Mouse (Mus musculus) midbrain, embryonic 10.5 days (tissue): Measurements from ENCODE around the gene Ift81. TPM values are rescaled to one million over a fixed set of nuclear protein-coding genes. Genes with fewer than 3 reads are reported as not detected.

Experiments used
- DNase-seq: peaks from one replicate; pipeline ENCODE4 v3.0.0-alpha.2; 2017; ENCODE audit warnings: low spot score
- H3K27ac ChIP-seq: fragments of 300-500 bp; sonication (generic); replicated peaks from 2 replicates; pipeline ENCODE4 v1.5.1; 2016; ENCODE audit warnings: mild to moderate bottlenecking
- H3K27me3 ChIP-seq: fragments of 300-500 bp; sonication (generic); 2 replicates; pipeline ENCODE4 v1.6.1; 2016; ENCODE audit warnings: low read depth, mild to moderate bottlenecking; ENCODE audit not compliant: poor library complexity, severe bottlenecking
- H3K36me3 ChIP-seq: fragments of 300-500 bp; sonication (generic); 2 replicates; pipeline ENCODE4 v1.6.1; 2016; ENCODE audit warnings: mild to moderate bottlenecking, moderate library complexity
- H3K4me1 ChIP-seq: fragments of 300-500 bp; sonication (generic); 2 replicates; pipeline ENCODE4 v1.6.1; 2016
- H3K4me3 ChIP-seq: fragments of 300-500 bp; sonication (generic); 2 replicates; pipeline ENCODE4 v1.5.1; 2016; ENCODE audit warnings: mild to moderate bottlenecking, moderate library complexity
- H3K9me3 ChIP-seq: fragments of 300-500 bp; sonication (generic); replicated peaks from 2 replicates; pipeline ENCODE4 v1.6.1; 2016; ENCODE audit warnings: mild to moderate bottlenecking
- WGBS: fragments of 180-500 bp; shearing (Covaris S2); methylation state at CpG from one replicate; pipeline ENCODE4 v1.1.7; 2016; 5-methylcytosine and 5-hydroxymethylcytosine counted together
- polyA plus RNA-seq: library from polyadenylated mRNA; unstranded; fragments of >200 nt; fragmentation: Nextera tagmentation; extraction: Ambion mirVana; gene quantifications from 2 replicates; pipeline ENCODE4 v1.2.1, GENCODE M21; 2016

Gene Ift81
- polyA plus RNA-seq, 1 experiment from 2014 or later = 51.4 TPM

DNA sequence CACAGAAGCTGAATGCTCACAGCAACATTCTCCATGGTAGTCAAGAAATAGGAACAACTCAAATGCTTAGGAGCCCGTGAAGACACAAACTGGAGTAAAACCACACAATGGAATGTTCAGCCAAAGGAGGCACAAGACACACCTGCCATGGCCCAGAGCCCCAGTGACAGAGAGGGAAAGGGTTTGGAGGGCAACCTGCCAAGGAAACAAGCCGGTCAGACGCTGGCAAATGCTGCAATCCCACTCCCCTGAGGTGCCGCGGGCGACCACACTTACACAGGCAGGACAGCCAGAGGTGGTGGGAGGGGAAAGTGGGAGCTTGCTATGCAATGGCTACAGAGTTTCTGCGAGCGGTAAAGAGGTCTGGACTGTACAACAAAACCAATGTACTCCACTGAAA lies 80.4 kb downstream of the Ift81 start:
- no peak overlapping the region for H3K27ac ChIP-seq
- H3K4me3 ChIP-seq = no peak overlapping the region
- peaks cover 8% of the 10 kb centered on the region for H3K4me1 ChIP-seq
- H3K27me3 ChIP-seq = no peaks in the 10 kb centered on the region
- 91% methylated on average over 8 of the region's 8 CpGs for WGBS
- no peak for DNase-seq
- no peaks in the 10 kb centered on the region for H3K9me3 ChIP-seq
- H3K36me3 ChIP-seq = peaks cover 18% of the 10 kb centered on the region

- 90% methylated on average over 9 of the region's 9 CpGs for WGBS
- Histone ChIP-seq H3K27ac (no peak overlapping the region; the same call in 1 of the 2 replicates), H3K4me1 (peaks cover 30% of the 10 kb centered on the region), H3K4me3 (no peak overlapping the region), H3K9me3 (no peaks in the 10 kb centered on the region), H3K36me3 (0 out of 2 replicates have a peak, but pooled peaks cover 7% of the 10 kb centered on the region), H3K27me3 (no peaks in the 10 kb centered on the region)
- no peak for DNase-seq
These were observed 84.3 kb downstream of the Ift81 start for GRCm38 (mm10) chr5:122529913-122530604.

DNA sequence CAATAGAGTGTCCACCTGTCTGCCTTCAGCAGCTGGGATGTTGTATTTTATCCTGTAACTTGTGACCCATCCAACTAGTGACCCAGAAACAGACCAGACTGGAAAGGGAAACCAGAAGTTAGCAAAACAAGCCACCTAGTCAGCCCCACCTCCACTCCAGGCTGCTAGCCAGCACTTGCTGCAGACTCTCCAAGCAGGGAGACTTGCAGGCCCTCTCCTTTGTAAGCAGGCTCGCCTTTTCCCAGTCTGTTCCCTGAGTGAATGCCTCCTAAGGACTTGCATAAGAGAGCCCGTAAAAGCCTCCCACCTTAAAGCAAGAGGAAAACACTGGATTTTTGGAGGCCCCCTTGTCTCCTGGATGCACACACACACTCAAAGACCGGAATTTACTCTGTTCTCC lies 85.0 kb downstream of the Ift81 start:
- Histone ChIP-seq H3K27me3 (no peaks in the 10 kb centered on the region), H3K36me3 (0 out of 2 replicates have a peak, but pooled peaks cover 7% of the 10 kb centered on the region), H3K4me1 (peaks cover 37% of the 10 kb centered on the region), H3K9me3 (no peaks in the 10 kb centered on the region), H3K4me3 (no peak overlapping the region), H3K27ac (no peak overlapping the region; the same call in 1 of the 2 replicates)
- WGBS = 74% methylated on average over 3 of the region's 3 CpGs
- no peak for DNase-seq

- Histone ChIP-seq H3K27ac (no peak overlapping the region; the same call in 1 of the 2 replicates), H3K4me3 (no peak overlapping the region), H3K9me3 (no peaks in the 10 kb centered on the region), H3K27me3 (no peaks in the 10 kb centered on the region), H3K36me3 (0 out of 2 replicates have a peak, but pooled peaks cover 7% of the 10 kb centered on the region), H3K4me1 (peaks cover 42% of the 10 kb centered on the region)
- DNase-seq = no peak
- 70% methylated on average over 3 of the region's 3 CpGs for WGBS
These were observed 85.7 kb downstream of the Ift81 start for GRCm38 (mm10) chr5:122528591-122528990.

- DNase-seq = no peak
These were observed 86.6 kb downstream of the Ift81 start for GRCm38 (mm10) chr5:122527761-122528160.

DNA sequence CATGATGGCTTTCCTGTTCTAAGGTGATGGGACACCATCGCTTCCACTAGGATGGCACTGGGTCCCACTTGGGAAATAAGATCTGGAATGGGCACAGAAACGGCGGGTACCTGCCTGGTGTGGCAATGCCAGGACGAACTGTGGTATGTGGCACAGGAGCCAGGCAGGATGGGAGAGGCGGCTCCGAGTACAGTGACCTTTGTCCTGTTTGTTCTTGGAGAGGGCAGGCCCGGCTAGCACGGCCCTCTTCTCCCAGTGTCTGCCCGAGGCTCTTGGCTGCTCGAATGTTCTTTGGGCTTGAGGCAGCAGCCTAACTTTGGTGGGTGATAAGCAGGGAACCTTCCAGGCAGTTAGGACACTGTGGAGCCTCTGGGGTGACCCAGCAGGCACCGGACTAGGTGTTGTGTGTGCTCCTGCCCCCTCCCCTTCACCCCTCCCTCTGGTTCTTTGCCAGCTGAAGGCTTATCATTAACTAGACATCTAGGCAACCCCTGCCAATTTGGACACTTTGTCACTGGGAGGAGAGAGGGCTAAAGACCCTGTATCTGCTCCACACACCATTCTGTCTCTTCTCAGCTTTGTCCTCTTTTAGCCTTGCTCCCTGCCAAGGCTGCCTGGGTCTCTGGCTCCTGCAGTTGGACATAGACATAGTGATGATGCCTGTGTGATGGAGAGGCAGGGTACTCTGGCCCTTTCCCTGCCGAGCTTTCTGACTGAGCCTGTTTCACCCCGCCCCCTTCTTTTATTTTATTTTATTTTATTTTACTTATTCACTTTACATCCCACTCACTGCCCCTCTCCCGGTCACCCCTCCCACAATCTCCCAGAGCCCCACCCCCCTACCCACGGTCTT lies 87.2 kb downstream of the Ift81 start:
- no peaks in the 10 kb centered on the region for H3K9me3 ChIP-seq
- WGBS = 79% methylated on average over 15 of the region's 15 CpGs
- DNase-seq = no peak
- H3K4me3 ChIP-seq = no peak overlapping the region
- H3K27ac ChIP-seq = peak overlapping the region; percentile 18; the same call in 1 of the 2 replicates
- no peaks in the 10 kb centered on the region for H3K27me3 ChIP-seq
- H3K36me3 ChIP-seq = 0 out of 2 replicates have a peak, but pooled peaks cover 4% of the 10 kb centered on the region
- peaks cover 42% of the 10 kb centered on the region for H3K4me1 ChIP-seq

More at GRCm38 (mm10) chr5:122527761-122528160, 86.6 kb downstream of the Ift81 start:
- Histone ChIP-seq H3K27me3 (no peaks in the 10 kb centered on the region), H3K4me3 (no peak overlapping the region), H3K27ac (peak overlapping the region; percentile 28; the same call in 1 of the 2 replicates), H3K4me1 (peaks cover 42% of the 10 kb centered on the region), H3K36me3 (0 out of 2 replicates have a peak, but pooled peaks cover 7% of the 10 kb centered on the region), H3K9me3 (no peaks in the 10 kb centered on the region)
- 70% methylated on average over 11 of the region's 11 CpGs for WGBS

GRCm38 (mm10) chr5:122526405-122526804 lies 87.9 kb downstream of the Ift81 start:
- no peak for DNase-seq
- no peaks in the 10 kb centered on the region for H3K36me3 ChIP-seq
- H3K4me1 ChIP-seq = peaks cover 43% of the 10 kb centered on the region
- no peaks in the 10 kb centered on the region for H3K27me3 ChIP-seq
- H3K27ac ChIP-seq = no peak overlapping the region
- H3K4me3 ChIP-seq = no peak overlapping the region
- 94% methylated on average over 9 of the region's 9 CpGs for WGBS
- no peaks in the 10 kb centered on the region for H3K9me3 ChIP-seq

DNA sequence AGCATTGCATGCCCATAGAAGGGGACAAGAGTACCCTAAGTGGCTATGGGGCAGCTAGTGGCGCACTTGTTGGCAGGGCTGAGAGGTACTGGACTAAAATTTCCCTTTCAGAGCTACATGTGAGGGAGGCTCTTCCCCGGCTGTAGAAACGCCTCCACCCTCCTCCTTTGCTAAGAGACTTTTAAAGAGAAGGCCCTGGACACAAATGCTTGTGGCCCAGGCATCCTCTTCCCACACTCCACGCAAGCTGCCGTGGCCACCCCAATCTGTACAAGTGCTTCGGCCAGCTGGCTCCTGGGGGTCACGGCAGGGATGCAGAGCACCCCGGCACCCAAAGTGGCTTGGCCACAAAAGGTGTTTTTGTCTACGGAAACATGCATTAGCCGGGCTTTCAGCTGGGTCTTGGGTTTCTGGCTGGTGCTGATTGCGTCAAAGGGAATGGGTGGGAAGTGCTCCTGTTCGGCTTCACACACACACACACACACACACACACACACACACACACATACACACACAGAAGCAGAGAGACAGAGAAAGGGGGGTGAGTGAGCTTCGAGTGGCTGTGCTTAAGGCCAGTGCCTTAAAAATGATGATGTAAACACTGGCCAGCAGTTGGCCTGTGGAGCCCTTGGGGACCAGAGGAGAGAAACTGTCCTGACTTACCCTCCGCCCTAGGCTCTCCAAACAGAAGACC lies 88.9 kb downstream of the Ift81 start:
- Histone ChIP-seq H3K9me3 (no peaks in the 10 kb centered on the region), H3K36me3 (no peaks in the 10 kb centered on the region), H3K4me3 (no peak overlapping the region), H3K27ac (peak overlapping the region; percentile 19), H3K27me3 (no peaks in the 10 kb centered on the region), H3K4me1 (peaks cover 53% of the 10 kb centered on the region)
- 85% methylated on average over 14 of the region's 14 CpGs for WGBS
- DNase-seq = no peak

DNA sequence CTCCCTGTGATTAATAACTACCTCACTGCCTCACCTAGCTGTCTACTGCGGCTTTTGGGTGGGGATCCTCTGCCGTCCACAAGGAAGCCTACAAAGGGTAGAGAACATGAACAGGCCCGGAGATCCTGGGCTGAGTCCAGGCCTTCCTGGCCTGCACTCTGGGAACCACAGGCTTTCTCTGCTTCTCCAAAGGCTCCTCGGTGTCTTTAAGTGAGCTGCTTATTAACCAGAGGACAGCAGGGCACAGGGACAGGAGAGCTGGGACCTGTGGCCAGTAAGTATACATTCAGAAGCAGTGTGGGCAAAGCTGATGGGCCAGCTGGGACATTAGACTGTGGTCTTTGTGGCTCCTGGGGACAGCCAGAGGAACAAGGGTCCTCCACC lies 89.5 kb downstream of the Ift81 start:
- H3K27me3 ChIP-seq = no peaks in the 10 kb centered on the region
- H3K36me3 ChIP-seq = no peaks in the 10 kb centered on the region
- no peak for DNase-seq
- peak overlapping the region; percentile 19 for H3K27ac ChIP-seq
- 92% methylated on average over 4 of the region's 4 CpGs for WGBS
- no peaks in the 10 kb centered on the region for H3K9me3 ChIP-seq
- H3K4me1 ChIP-seq = peaks cover 56% of the 10 kb centered on the region
- no peak overlapping the region for H3K4me3 ChIP-seq

DNA sequence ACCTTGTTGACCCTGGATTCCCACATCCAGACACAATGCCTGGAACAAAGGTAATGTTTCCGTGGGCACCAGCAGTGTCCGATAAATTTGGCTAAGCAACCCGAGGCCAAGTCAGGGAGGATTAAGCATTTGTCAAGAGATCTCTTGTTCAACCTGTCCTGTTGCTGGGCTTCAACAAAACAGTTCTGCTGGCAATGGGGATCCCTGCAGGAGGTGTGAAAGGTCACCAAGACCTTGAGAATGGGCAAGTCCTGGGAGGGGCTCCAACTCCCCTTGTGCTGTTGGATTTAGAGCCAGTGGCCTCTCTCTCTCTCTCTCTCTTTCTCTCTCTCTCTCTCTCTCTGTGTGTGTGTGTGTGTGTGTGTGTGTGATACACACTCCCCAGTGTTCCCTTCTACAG lies 90.1 kb downstream of the Ift81 start:
- H3K27ac ChIP-seq = 0 out of 2 replicates have a peak overlapping the region, but pooled peaks have one; percentile 19
- H3K36me3 ChIP-seq = no peaks in the 10 kb centered on the region

GRCm38 (mm10) chr5:122521130-122521473 lies 93.2 kb downstream of the Ift81 start:
- Histone ChIP-seq H3K27ac (no peak overlapping the region), H3K4me3 (no peak overlapping the region), H3K9me3 (no peaks in the 10 kb centered on the region), H3K36me3 (no peaks in the 10 kb centered on the region), H3K27me3 (no peaks in the 10 kb centered on the region), H3K4me1 (peaks cover 52% of the 10 kb centered on the region)
- DNase-seq = no peak
- 37% methylated on average over 3 of the region's 3 CpGs for WGBS

More for the DNA sequence above, 90.1 kb downstream of the Ift81 start:
- no peak overlapping the region for H3K4me3 ChIP-seq
- H3K4me1 ChIP-seq = peaks cover 55% of the 10 kb centered on the region
- no peaks in the 10 kb centered on the region for H3K27me3 ChIP-seq
- DNase-seq = no peak
- H3K9me3 ChIP-seq = no peaks in the 10 kb centered on the region
- WGBS = 41% methylated on average over 3 of the region's 3 CpGs

- 70% methylated on average over 23 of the region's 23 CpGs for WGBS
- H3K27ac ChIP-seq = no peak overlapping the region
- H3K4me3 ChIP-seq = no peak overlapping the region
- H3K9me3 ChIP-seq = no peaks in the 10 kb centered on the region
- H3K36me3 ChIP-seq = no peaks in the 10 kb centered on the region
- H3K27me3 ChIP-seq = no peaks in the 10 kb centered on the region
- no peak for DNase-seq
- H3K4me1 ChIP-seq = peaks cover 52% of the 10 kb centered on the region
These were observed 93.8 kb downstream of the Ift81 start for GRCm38 (mm10) chr5:122520254-122521129.
